Mouse (Mus musculus) testis, adult 2 months (tissue): ENCODE results near the gene 5730596B20Rik. TPM values are rescaled to one million over a fixed set of nuclear protein-coding genes. Genes with fewer than 3 reads are reported as not detected.

Experiments
- H3K27ac ChIP-seq: fragments of 200-500 bp; 2 replicates; pipeline ENCODE4 v1.5.1; 2012; ENCODE audit warnings: low read depth, low read length; ENCODE audit not compliant: control insufficient read depth, insufficient read depth
- H3K27me3 ChIP-seq: fragments of 200-500 bp; 2 replicates; pipeline ENCODE4 v1.6.1; 2012; ENCODE audit warnings: mild to moderate bottlenecking, low read length, moderate library complexity; ENCODE audit not compliant: control insufficient read depth, insufficient read depth
- H3K36me3 ChIP-seq: fragments of 200-500 bp; 2 replicates; pipeline ENCODE4 v1.6.1; 2012; ENCODE audit warnings: mild to moderate bottlenecking, low read length; ENCODE audit not compliant: control insufficient read depth, insufficient read depth
- H3K4me1 ChIP-seq: fragments of 200-500 bp; 2 replicates; pipeline ENCODE4 v1.6.1; 2012; ENCODE audit warnings: low read length; ENCODE audit not compliant: control insufficient read depth, insufficient read depth
- H3K4me3 ChIP-seq: fragments of 200-500 bp; 2 replicates; pipeline ENCODE4 v1.5.1; 2012; ENCODE audit warnings: low read depth, mild to moderate bottlenecking, low read length, moderate library complexity, mixed read lengths; ENCODE audit not compliant: control insufficient read depth
- CTCF ChIP-seq: fragments of 200-500 bp; IDR thresholded peaks from 2 replicates; pipeline ENCODE4 v1.5.1; 2012; ENCODE audit warnings: low read depth, mild to moderate bottlenecking, inconsistent platforms, low read length, moderate library complexity; ENCODE audit not compliant: control insufficient read depth, insufficient read depth, insufficient replicate concordance
- POLR2A ChIP-seq: fragments of 200-500 bp; IDR thresholded peaks from 2 replicates; pipeline ENCODE4 v1.6.1; 2012; ENCODE audit warnings: low read depth, mild to moderate bottlenecking, inconsistent platforms, low read length, moderate library complexity; ENCODE audit not compliant: control insufficient read depth
- polyA plus RNA-seq: library from polyadenylated mRNA; depleted of rRNA; stranded (reverse); fragments of >200 nt; gene quantifications from 2 replicates; pipeline ENCODE4 v1.2.3, GENCODE M21; 2012

5730596B20Rik gene
- polyA plus RNA-seq, 1 experiment = not detected

GRCm38 (mm10) chr6:52159979-52160378, 17.3 kb upstream of the 5730596B20Rik start:
- no peak for TF ChIP-seq POLR2A
- TF ChIP-seq CTCF = no peak
- no peaks in the 10 kb centered on the region for H3K36me3 ChIP-seq
- H3K4me3 ChIP-seq = no peak overlapping the region
- no peak overlapping the region for H3K27ac ChIP-seq
- H3K4me1 ChIP-seq = peaks cover 36% of the 10 kb centered on the region
- H3K27me3 ChIP-seq = peaks cover 17% of the 10 kb centered on the region

GRCm38 (mm10) chr6:52160511-52161335, 16.6 kb upstream of the 5730596B20Rik start:
- H3K27ac ChIP-seq = no peak overlapping the region
- peaks cover 17% of the 10 kb centered on the region for H3K27me3 ChIP-seq
- no peak for TF ChIP-seq POLR2A
- no peak for TF ChIP-seq CTCF
- H3K4me1 ChIP-seq = peaks cover 36% of the 10 kb centered on the region
- H3K4me3 ChIP-seq = no peak overlapping the region
- H3K36me3 ChIP-seq = no peaks in the 10 kb centered on the region

- peaks cover 36% of the 10 kb centered on the region for H3K4me1 ChIP-seq
- H3K27ac ChIP-seq = no peak overlapping the region
- TF ChIP-seq POLR2A = no peak
- TF ChIP-seq CTCF = no peak
- no peaks in the 10 kb centered on the region for H3K36me3 ChIP-seq
- peaks cover 17% of the 10 kb centered on the region for H3K27me3 ChIP-seq
- no peak overlapping the region for H3K4me3 ChIP-seq
These were observed 15.8 kb upstream of the 5730596B20Rik start for GRCm38 (mm10) chr6:52161336-52162092.

GRCm38 (mm10) chr6:52162093-52162380, 15.3 kb upstream of the 5730596B20Rik start:
- Histone ChIP-seq H3K4me1 (peaks cover 36% of the 10 kb centered on the region), H3K27me3 (peaks cover 17% of the 10 kb centered on the region), H3K4me3 (no peak overlapping the region), H3K27ac (no peak overlapping the region), H3K36me3 (no peaks in the 10 kb centered on the region)
- TF ChIP-seq POLR2A = no peak

- Histone ChIP-seq H3K4me1 (peaks cover 32% of the 10 kb centered on the region), H3K27ac (no peak overlapping the region), H3K36me3 (no peaks in the 10 kb centered on the region), H3K27me3 (peaks cover 17% of the 10 kb centered on the region), H3K4me3 (no peak overlapping the region; the same call in 1 of the 2 replicates)
- no peak for TF ChIP-seq POLR2A
- TF ChIP-seq CTCF = no peak
These were observed 14.5 kb upstream of the 5730596B20Rik start for GRCm38 (mm10) chr6:52162611-52163365.

GRCm38 (mm10) chr6:52163366-52164031, 13.8 kb upstream of the 5730596B20Rik start:
- peaks cover 19% of the 10 kb centered on the region for H3K27me3 ChIP-seq
- no peaks in the 10 kb centered on the region for H3K36me3 ChIP-seq
- H3K27ac ChIP-seq = no peak overlapping the region
- peaks cover 26% of the 10 kb centered on the region for H3K4me1 ChIP-seq
- no peak for TF ChIP-seq CTCF
- no peak for TF ChIP-seq POLR2A
- H3K4me3 ChIP-seq = no peak overlapping the region; the same call in 1 of the 2 replicates
